In the genomic region with DNA sequence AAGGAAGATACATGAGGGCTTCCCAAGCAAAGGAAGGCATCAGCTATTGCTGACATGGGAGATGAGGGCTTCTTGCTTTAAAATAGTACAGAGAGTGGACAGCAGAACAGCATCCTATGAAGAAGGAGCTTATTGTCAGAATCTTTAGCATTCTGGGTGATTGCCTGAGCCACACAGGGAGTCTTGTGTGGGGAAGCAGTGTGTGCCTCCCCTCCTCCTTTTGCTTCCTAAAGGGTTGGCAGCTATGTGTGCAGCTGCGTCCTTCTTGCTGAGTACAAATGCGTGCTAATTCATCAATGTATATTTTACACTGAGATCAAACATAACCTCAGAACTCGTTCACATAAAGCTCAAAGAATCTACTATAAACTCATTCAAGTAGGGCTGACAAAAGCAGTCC, we compare ENCODE assay signal across 28 mouse cellular contexts.
A peak's percentile ranks its signal among the peaks of the same experiment; 100 is the strongest.
DNase-seq lines count a peak whose midpoint lies in the region; ATAC-seq and TF ChIP-seq lines count a peak whose summit lies in the region.
"Had no signal": no experiment of that assay in that cellular context is flagged by ENCODE, and none has a peak within 500 bp of the region (broad histone marks: within the 10 kb centered on the region; RNA-seq: fewer than 3 reads in every experiment).

No protein-coding gene starts in this region.

- H3K9ac ChIP-seq in hindbrain, embryonic 16.5 days (ENCODE audit: low read depth, low read length): no peak overlapping the region
- H3K9ac ChIP-seq in hindbrain, embryonic 13.5 days: no peak overlapping the region
- H3K9ac ChIP-seq in liver, adult 2 months (ENCODE audit: low read depth, low read length): no peak overlapping the region
- no peak overlapping the region for H3K9ac ChIP-seq in liver, embryonic 12.5 days
- H3K9ac ChIP-seq in intestine, embryonic 16.5 days (ENCODE audit: low read depth, low read length): no peak overlapping the region
- H3K9ac ChIP-seq: embryonic facial prominence, embryonic 13.5 days; heart, embryonic 12.5 days; kidney, embryonic 15.5 days; midbrain, embryonic 12.5 days; neural tube, embryonic 12.5 days had no signal

- no peaks in the 10 kb centered on the region for H3K9me3 ChIP-seq in hindbrain, embryonic 16.5 days (ENCODE audit: control insufficient read depth, low read length)
- no peaks in the 10 kb centered on the region for H3K9me3 ChIP-seq in hindbrain, embryonic 13.5 days
- no peaks in the 10 kb centered on the region for H3K9me3 ChIP-seq in liver, embryonic 12.5 days (replicated peaks)
- H3K9me3 ChIP-seq in intestine, embryonic 16.5 days (ENCODE audit: control insufficient read depth, low read length): no peaks in the 10 kb centered on the region
- H3K9me3 ChIP-seq: embryonic facial prominence, embryonic 13.5 days; forebrain, embryonic 10.5 days; heart, embryonic 12.5 days; kidney, embryonic 15.5 days; megakaryocyte, embryonic 14.5 days; midbrain, embryonic 12.5 days; neural tube, embryonic 12.5 days had no signal

- DNase-seq in liver, adult 2 months (ENCODE audit: extremely low read depth, low read depth, low spot score): peak; percentile 16
- DNase-seq in retina, postnatal 1 day: peak; percentile 16
- no peak for DNase-seq in retina, embryonic 14.5 days (ENCODE audit: low spot score)
- no peak for DNase-seq in heart, postnatal 36 days
- DNase-seq: adrenal gland, postnatal 14 days; cerebellum, adult 18-20 months; gastrocnemius, adult 2 months; gastrocnemius, postnatal 36 days; heart, adult 18-20 months; kidney, adult 18-20 months; layer of hippocampus, postnatal 36 days; liver; lung, adult 18-20 months; lung, postnatal 4 days; thymus, postnatal 4 days had no signal

- TF ChIP-seq POLR2A in liver, adult 2 months (IDR thresholded peaks at IDR 0.05; ENCODE audit: extremely low read depth, insufficient read depth, low read length): no peak

- no peaks in the 10 kb centered on the region for H3K27me3 ChIP-seq in hindbrain, embryonic 16.5 days (replicated peaks; ENCODE audit: control insufficient read depth, insufficient read depth, low read length)
- no peaks in the 10 kb centered on the region for H3K27me3 ChIP-seq in hindbrain, embryonic 13.5 days
- H3K27me3 ChIP-seq in liver, adult 2 months (ENCODE audit: control insufficient read depth, insufficient read depth, low read length): no peaks in the 10 kb centered on the region
- H3K27me3 ChIP-seq in liver, embryonic 12.5 days (replicated peaks): no peaks in the 10 kb centered on the region
- no peaks in the 10 kb centered on the region for H3K27me3 ChIP-seq in intestine, embryonic 16.5 days (replicated peaks; ENCODE audit: control insufficient read depth, insufficient read depth, low read length)
- H3K27me3 ChIP-seq: embryonic facial prominence, embryonic 13.5 days; heart, embryonic 12.5 days; kidney, embryonic 15.5 days; megakaryocyte, embryonic 14.5 days; midbrain, embryonic 12.5 days; neural tube, embryonic 12.5 days had no signal

- H3K36me3 ChIP-seq in hindbrain, embryonic 16.5 days (ENCODE audit: control insufficient read depth, insufficient read depth, low read length): no peaks in the 10 kb centered on the region
- H3K36me3 ChIP-seq in hindbrain, embryonic 13.5 days: no peaks in the 10 kb centered on the region
- H3K36me3 ChIP-seq in liver, adult 2 months (ENCODE audit: control insufficient read depth, insufficient read depth, low read length): no peaks in the 10 kb centered on the region
- no peaks in the 10 kb centered on the region for H3K36me3 ChIP-seq in liver, embryonic 12.5 days
- H3K36me3 ChIP-seq in intestine, embryonic 16.5 days (ENCODE audit: control insufficient read depth, insufficient read depth, low read length): no peaks in the 10 kb centered on the region
- H3K36me3 ChIP-seq: embryonic facial prominence, embryonic 13.5 days; forebrain, embryonic 10.5 days; heart, embryonic 12.5 days; kidney, embryonic 15.5 days; midbrain, embryonic 12.5 days; neural tube, embryonic 12.5 days had no signal

- intact Hi-C loops in heart, postnatal 36 days (cut with DNase I): no loop called here

- no peak overlapping the region for H3K4me3 ChIP-seq in hindbrain, embryonic 16.5 days (ENCODE audit: low read length)
- no peak overlapping the region for H3K4me3 ChIP-seq in hindbrain, embryonic 13.5 days
- H3K4me3 ChIP-seq in liver, adult 2 months (ENCODE audit: insufficient read depth, low read depth, low read length): no peak overlapping the region
- H3K4me3 ChIP-seq in liver, embryonic 12.5 days: no peak overlapping the region
- H3K4me3 ChIP-seq in intestine, embryonic 16.5 days (ENCODE audit: low read length): no peak overlapping the region
- H3K4me3 ChIP-seq: embryonic facial prominence, embryonic 13.5 days; forebrain, embryonic 10.5 days; gastrocnemius, adult 2 months; heart, embryonic 12.5 days; kidney, embryonic 15.5 days; megakaryocyte, embryonic 14.5 days; midbrain, embryonic 12.5 days; neural tube, embryonic 12.5 days had no signal

- H3K79me2 ChIP-seq in liver, adult 2 months (ENCODE audit: control insufficient read depth, insufficient read depth, low read length): no peaks in the 10 kb centered on the region

- ATAC-seq in hindbrain, embryonic 16.5 days: peak; percentile 60; the same call in 1 of the 2 replicates
- no peak for ATAC-seq in hindbrain, embryonic 13.5 days (ENCODE audit: low FRiP score)
- no peak for ATAC-seq in liver, embryonic 12.5 days
- ATAC-seq in intestine, embryonic 16.5 days: no peak
- ATAC-seq: CD4-positive, CD25-positive, alpha-beta regulatory T cell, adult 4 months; lung, postnatal 0 days had no signal

- no peak overlapping the region for H3K4me2 ChIP-seq in hindbrain, embryonic 16.5 days (ENCODE audit: low read length)
- no peak overlapping the region for H3K4me2 ChIP-seq in hindbrain, embryonic 13.5 days
- H3K4me2 ChIP-seq in liver, embryonic 12.5 days: no peak overlapping the region
- H3K4me2 ChIP-seq in intestine, embryonic 16.5 days (ENCODE audit: low read depth, low read length): no peak overlapping the region
- H3K4me2 ChIP-seq: embryonic facial prominence, embryonic 13.5 days; heart, embryonic 12.5 days; kidney, embryonic 15.5 days; midbrain, embryonic 12.5 days; neural tube, embryonic 12.5 days had no signal

- no peak overlapping the region for H3K27ac ChIP-seq in hindbrain, embryonic 16.5 days (ENCODE audit: low read depth, low read length)
- no peak overlapping the region for H3K27ac ChIP-seq in hindbrain, embryonic 13.5 days
- peak overlapping the region; percentile 51; the same call in 1 of the 2 replicates for H3K27ac ChIP-seq in liver, adult 2 months (replicated peaks; ENCODE audit: insufficient read depth, low read depth, low read length)
- H3K27ac ChIP-seq in liver, embryonic 12.5 days: no peak overlapping the region
- H3K27ac ChIP-seq in intestine, embryonic 16.5 days (ENCODE audit: low read length): peak overlapping the region; percentile 61
- H3K27ac ChIP-seq: embryonic facial prominence, embryonic 13.5 days; forebrain, embryonic 10.5 days; gastrocnemius, adult 2 months; kidney, embryonic 15.5 days; midbrain, embryonic 12.5 days; neural tube, embryonic 12.5 days had no signal

- WGBS in hindbrain, embryonic 16.5 days: 36% methylated on average over 3 of the region's 3 CpGs
- 51% methylated on average over 3 of the region's 3 CpGs for WGBS in hindbrain, embryonic 13.5 days
- WGBS in liver, adult 2 months: 38% methylated on average over 3 of the region's 3 CpGs
- 69% methylated on average over 3 of the region's 3 CpGs for WGBS in liver, embryonic 12.5 days (ENCODE audit: insufficient replicate concordance)
- WGBS in intestine, embryonic 16.5 days: 28% methylated on average over 3 of the region's 3 CpGs

- no peaks in the 10 kb centered on the region; the same call in 1 of the 2 replicates for H3K4me1 ChIP-seq in hindbrain, embryonic 16.5 days (ENCODE audit: control insufficient read depth, insufficient read depth, low read depth, low read length)
- peaks cover 8% of the 10 kb centered on the region; the same call in 1 of the 2 replicates for H3K4me1 ChIP-seq in hindbrain, embryonic 13.5 days (replicated peaks)
- H3K4me1 ChIP-seq in liver, adult 2 months (ENCODE audit: control insufficient read depth, insufficient read depth, low read length): peaks cover 17% of the 10 kb centered on the region
- no peaks in the 10 kb centered on the region for H3K4me1 ChIP-seq in liver, embryonic 12.5 days
- H3K4me1 ChIP-seq in intestine, embryonic 16.5 days (ENCODE audit: control insufficient read depth, insufficient read depth, low read length): peaks cover 9% of the 10 kb centered on the region; the same call in 1 of the 2 replicates
- H3K4me1 ChIP-seq: embryonic facial prominence, embryonic 13.5 days; heart, embryonic 12.5 days; kidney, embryonic 15.5 days; megakaryocyte, embryonic 14.5 days; neural tube, embryonic 12.5 days had no signal

- no peak for TF ChIP-seq CTCF in liver, adult 2 months (IDR thresholded peaks at IDR 0.05; ENCODE audit: low read depth, low read length)

Comparison
In these comparisons a context has a peak if more than half of its experiments do, and no peak if none do; other contexts are left out.
1. H3K27ac ChIP-seq: peak in liver, adult 2 months (single experiment) and intestine, embryonic 16.5 days (single experiment); none in hindbrain, embryonic 16.5 days (single experiment), hindbrain, embryonic 13.5 days (single experiment) and liver, embryonic 12.5 days (single experiment).
2. DNase-seq: peak in liver, adult 2 months (single experiment) and retina, postnatal 1 day (single experiment); none in retina, embryonic 14.5 days (single experiment) and heart, postnatal 36 days (0 of 2).